ENCODE assay signal across 8 mouse cellular contexts in the genomic region with DNA sequence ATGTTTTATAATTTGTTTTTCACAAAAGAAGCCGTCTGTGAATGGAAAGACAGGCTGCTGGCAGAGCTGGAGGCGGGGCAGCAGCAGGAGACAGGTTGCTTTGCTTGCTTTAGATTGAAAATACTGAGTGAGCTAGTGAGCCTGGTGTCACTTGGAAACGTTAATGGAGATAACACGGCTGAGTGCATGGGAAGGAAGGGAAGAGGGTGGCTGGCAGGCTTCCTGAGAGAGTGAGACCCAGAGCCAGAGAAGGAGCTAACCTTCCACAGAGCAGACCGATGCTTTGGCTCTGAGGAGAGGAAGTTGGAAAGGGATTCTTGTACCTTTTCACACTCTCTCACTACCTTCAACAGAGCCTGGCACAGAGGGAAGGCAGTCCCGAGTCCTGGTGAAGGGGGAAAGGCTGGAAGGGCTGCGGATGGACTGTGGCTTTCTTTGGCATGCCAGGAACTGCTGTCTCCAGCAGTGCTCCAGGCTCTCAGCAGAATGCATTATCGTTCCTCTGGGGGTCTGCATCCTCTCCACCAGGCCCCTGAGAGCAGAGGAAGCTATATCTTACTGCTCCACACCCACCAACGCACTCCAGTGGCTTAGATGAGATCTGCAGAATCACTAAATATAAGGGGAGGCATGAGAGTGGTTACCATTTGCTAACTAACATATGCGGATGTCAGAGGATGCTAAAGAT. TPM values are rescaled to one million over a fixed set of nuclear protein-coding genes. Genes with fewer than 3 reads are reported as not detected.
A peak's percentile ranks its signal among the peaks of the same experiment; 100 is the strongest.
DNase-seq lines count a peak whose midpoint lies in the region; ATAC-seq and TF ChIP-seq lines count a peak whose summit lies in the region.

No protein-coding gene starts in this region.

- no peak overlapping the region for H3K9ac ChIP-seq in intestine, embryonic 15.5 days
- no peak overlapping the region for H3K9ac ChIP-seq in intestine, postnatal 0 days (ENCODE audit: low read depth, low read length)
- no peak overlapping the region for H3K9ac ChIP-seq in hindbrain, embryonic 11.5 days (ENCODE audit: low read depth, low read length)
- H3K9ac ChIP-seq in liver, embryonic 11.5 days (ENCODE audit: low read depth, low read length): no peak overlapping the region

- no peak overlapping the region for H3K4me2 ChIP-seq in intestine, embryonic 15.5 days (replicated peaks)
- no peak overlapping the region for H3K4me2 ChIP-seq in intestine, postnatal 0 days (replicated peaks; ENCODE audit: low read depth)
- H3K4me2 ChIP-seq in hindbrain, embryonic 11.5 days (replicated peaks; ENCODE audit: low read depth, low read length): no peak overlapping the region
- H3K4me2 ChIP-seq in liver, embryonic 11.5 days: no peak overlapping the region

- H3K4me3 ChIP-seq in intestine, embryonic 15.5 days (replicated peaks): no peak overlapping the region
- no peak overlapping the region for H3K4me3 ChIP-seq in intestine, postnatal 0 days (ENCODE audit: low read depth, low read length)
- peak overlapping the region; percentile 32; the same call in 1 of the 2 replicates for H3K4me3 ChIP-seq in gastrocnemius, adult 2 months
- no peak overlapping the region for H3K4me3 ChIP-seq in hindbrain, embryonic 11.5 days (ENCODE audit: low read depth, low read length)
- no peak overlapping the region for H3K4me3 ChIP-seq in liver, embryonic 11.5 days (ENCODE audit: low read depth, low read length)
- H3K4me3 ChIP-seq in left cerebral cortex, adult 2 months: no peak overlapping the region

- peak; percentile 31; the same call in 1 of the 2 replicates for ATAC-seq in intestine, embryonic 15.5 days
- no peak for ATAC-seq in intestine, postnatal 0 days
- ATAC-seq in hindbrain, embryonic 11.5 days (ENCODE audit: low FRiP score): 0 out of 2 replicates have a peak, but pooled peaks have one; percentile 17
- ATAC-seq in liver, embryonic 11.5 days (replicated peaks; ENCODE audit: low FRiP score): no peak

- peak; percentile 80 for DNase-seq in brain, embryonic 14.5 days (ENCODE audit: low read depth)
- DNase-seq in gastrocnemius, adult 2 months: peak; percentile 52
- no peak for DNase-seq in hindbrain, embryonic 11.5 days (ENCODE audit: low spot score)
- no peak for DNase-seq in adrenal gland, postnatal 25 days
- DNase-seq in liver, embryonic 11.5 days (ENCODE audit: low spot score): no peak
- DNase-seq in left cerebral cortex, adult 2 months (ENCODE audit: extremely low spot score in 1 of 2, low spot score in 2 of 2): no peak

- intact Hi-C loops in gastrocnemius, adult 2 months (cut with DNase I): no loop called here
- intact Hi-C loops in left cerebral cortex, adult 2 months (cut with DNase I): no loop called here

- no peaks in the 10 kb centered on the region for H3K27me3 ChIP-seq in intestine, embryonic 15.5 days (replicated peaks)
- H3K27me3 ChIP-seq in intestine, postnatal 0 days (replicated peaks; ENCODE audit: control insufficient read depth, insufficient read depth, low read length): no peaks in the 10 kb centered on the region
- no peaks in the 10 kb centered on the region for H3K27me3 ChIP-seq in hindbrain, embryonic 11.5 days (ENCODE audit: control insufficient read depth, insufficient read depth, low read length)
- no peaks in the 10 kb centered on the region for H3K27me3 ChIP-seq in liver, embryonic 11.5 days (replicated peaks; ENCODE audit: control insufficient read depth, insufficient read depth, low read length)

- no peak overlapping the region for H3K27ac ChIP-seq in intestine, embryonic 15.5 days
- no peak overlapping the region for H3K27ac ChIP-seq in intestine, postnatal 0 days (ENCODE audit: low read depth, low read length)
- H3K27ac ChIP-seq in gastrocnemius, adult 2 months: peak overlapping the region; percentile 70
- 0 out of 2 replicates have a peak overlapping the region, but pooled peaks have one; percentile 18 for H3K27ac ChIP-seq in hindbrain, embryonic 11.5 days (ENCODE audit: low read depth, low read length)
- no peak overlapping the region for H3K27ac ChIP-seq in liver, embryonic 11.5 days (ENCODE audit: low read depth, low read length)
- H3K27ac ChIP-seq in left cerebral cortex, adult 2 months: no peak overlapping the region

- 0 out of 2 replicates have a peak, but pooled peaks cover 2% of the 10 kb centered on the region for H3K36me3 ChIP-seq in intestine, embryonic 15.5 days
- peaks cover 6% of the 10 kb centered on the region; the same call in 1 of the 2 replicates for H3K36me3 ChIP-seq in intestine, postnatal 0 days (ENCODE audit: control insufficient read depth, insufficient read depth)
- H3K36me3 ChIP-seq in hindbrain, embryonic 11.5 days (ENCODE audit: control insufficient read depth, insufficient read depth, low read length): no peaks in the 10 kb centered on the region
- peaks cover 3% of the 10 kb centered on the region; the same call in 1 of the 2 replicates for H3K36me3 ChIP-seq in liver, embryonic 11.5 days (ENCODE audit: control insufficient read depth, insufficient read depth, low read length)

- 35% methylated on average over 10 of the region's 10 CpGs for WGBS in intestine, embryonic 15.5 days
- 40% methylated on average over 10 of the region's 10 CpGs for WGBS in intestine, postnatal 0 days
- 38% methylated on average over 10 of the region's 10 CpGs for WGBS in hindbrain, embryonic 11.5 days
- WGBS in liver, embryonic 11.5 days: 42% methylated on average over 10 of the region's 10 CpGs

- no peak for TF ChIP-seq POLR2A in brain, embryonic 14.5 days (IDR thresholded peaks at IDR 0.05; ENCODE audit: borderline replicate concordance, extremely low read depth, insufficient read depth, insufficient read length, poor library complexity, severe bottlenecking)

- peaks cover 3% of the 10 kb centered on the region; the same call in 1 of the 2 replicates for H3K4me1 ChIP-seq in intestine, embryonic 15.5 days (replicated peaks)
- no peaks in the 10 kb centered on the region for H3K4me1 ChIP-seq in intestine, postnatal 0 days (replicated peaks; ENCODE audit: control insufficient read depth, insufficient read depth, low read length)
- H3K4me1 ChIP-seq in hindbrain, embryonic 11.5 days (replicated peaks; ENCODE audit: control insufficient read depth, insufficient read depth, low read length): no peaks in the 10 kb centered on the region
- H3K4me1 ChIP-seq in liver, embryonic 11.5 days (replicated peaks; ENCODE audit: control insufficient read depth, insufficient read depth, low read length): 0 out of 2 replicates have a peak, but pooled peaks cover 5% of the 10 kb centered on the region

- H3K9me3 ChIP-seq in intestine, embryonic 15.5 days: no peaks in the 10 kb centered on the region
- H3K9me3 ChIP-seq in intestine, postnatal 0 days (ENCODE audit: control insufficient read depth): no peaks in the 10 kb centered on the region
- no peaks in the 10 kb centered on the region for H3K9me3 ChIP-seq in hindbrain, embryonic 11.5 days (ENCODE audit: control insufficient read depth, low read length)
- no peaks in the 10 kb centered on the region for H3K9me3 ChIP-seq in liver, embryonic 11.5 days (ENCODE audit: control insufficient read depth, low read length)

- TF ChIP-seq CTCF in intestine, postnatal 0 days (IDR thresholded peaks at IDR 0.05; ENCODE audit: low read depth): no peak
- no peak for TF ChIP-seq CTCF in brain, embryonic 14.5 days (IDR thresholded peaks at IDR 0.05; ENCODE audit: borderline replicate concordance, extremely low read depth, insufficient read depth, insufficient read length)
- no peak for TF ChIP-seq CTCF in gastrocnemius, adult 2 months (IDR thresholded peaks at IDR 0.05)
- no peak for TF ChIP-seq CTCF in left cerebral cortex, adult 2 months (IDR thresholded peaks at IDR 0.05)

RNA-seq across cellular contexts. Expression of gene Tshb, which starts 18.7 kb away (rescaled TPM):
- polyA plus RNA-seq in intestine, embryonic 15.5 days (2015; fragmentation: Nextera tagmentation; extraction: Ambion mirVana): 0.11 and 0.27 TPM in 2 replicates
- polyA plus RNA-seq in intestine, postnatal 0 days (2015; fragmentation: Nextera tagmentation; extraction: Ambion mirVana): 0.08 and 0.16 TPM in 2 replicates
- polyA plus RNA-seq in brain, embryonic 14.5 days (2012; rRNA removed): not detected in 2 replicates
- not detected for total RNA-seq in gastrocnemius, adult 2 months (2021)
- 0.18 and 0.23 TPM in 2 replicates for polyA plus RNA-seq in hindbrain, embryonic 11.5 days (2014; fragmentation: Nextera tagmentation; extraction: Ambion mirVana)
- total RNA-seq in adrenal gland, postnatal 25 days (2021): not detected in 2 replicates
- polyA plus RNA-seq in liver, embryonic 11.5 days (2014; fragmentation: Nextera tagmentation; extraction: Ambion mirVana): 0.11 TPM in 1 of 2 replicates, not detected in the other
- not detected for total RNA-seq in left cerebral cortex, adult 2 months (2021)

RNA-seq across cellular contexts. Expression of gene Tspan2, which starts 29.5 kb away (rescaled TPM):
- 15.2 and 15.4 TPM in 2 replicates for polyA plus RNA-seq in intestine, embryonic 15.5 days (2015; fragmentation: Nextera tagmentation; extraction: Ambion mirVana)
- polyA plus RNA-seq in intestine, postnatal 0 days (2015; fragmentation: Nextera tagmentation; extraction: Ambion mirVana): 12.0 and 12.6 TPM in 2 replicates
- 6.4 and 8.1 TPM in 2 replicates for polyA plus RNA-seq in brain, embryonic 14.5 days (2012; rRNA removed)
- 1 to 10 TPM; 4.3 to 5.2 TPM for total RNA-seq in gastrocnemius, adult 2 months (2021)
- polyA plus RNA-seq in hindbrain, embryonic 11.5 days (2014; fragmentation: Nextera tagmentation; extraction: Ambion mirVana): 9.5 and 9.7 TPM in 2 replicates
- total RNA-seq in adrenal gland, postnatal 25 days (2021): 3.9 and 7.1 TPM in 2 replicates
- polyA plus RNA-seq in liver, embryonic 11.5 days (2014; fragmentation: Nextera tagmentation; extraction: Ambion mirVana): 4.2 and 5.3 TPM in 2 replicates
- total RNA-seq in left cerebral cortex, adult 2 months (2021): 10 to 100 TPM; 50.5 to 51.8 TPM

Comparison
In these comparisons a context has a peak if more than half of its experiments do, and no peak if none do; other contexts are left out.
1. ATAC-seq: peak in intestine, embryonic 15.5 days (single experiment) and hindbrain, embryonic 11.5 days (single experiment); none in intestine, postnatal 0 days (single experiment) and liver, embryonic 11.5 days (single experiment).
2. H3K27ac ChIP-seq: peak in gastrocnemius, adult 2 months (single experiment) and hindbrain, embryonic 11.5 days (single experiment); none in intestine, embryonic 15.5 days (single experiment), intestine, postnatal 0 days (single experiment), liver, embryonic 11.5 days (single experiment) and left cerebral cortex, adult 2 months (single experiment).
3. DNase-seq: peak in brain, embryonic 14.5 days (single experiment) and gastrocnemius, adult 2 months (single experiment); none in hindbrain, embryonic 11.5 days (single experiment), adrenal gland, postnatal 25 days (single experiment), liver, embryonic 11.5 days (single experiment) and left cerebral cortex, adult 2 months (0 of 2).